Mouse (Mus musculus) hindbrain, embryonic 10.5 days (tissue): ENCODE data around the gene Otulinl. TPM values are rescaled to one million over a fixed set of nuclear protein-coding genes. Genes with fewer than 3 reads are reported as not detected.

Experiments
- DNase-seq: peaks from one replicate; pipeline ENCODE4 v3.0.0-alpha.2; 2017; ENCODE audit warnings: low spot score
- H3K27ac ChIP-seq: fragments of 300-500 bp; sonication (generic); 2 replicates; pipeline ENCODE4 v1.5.1; 2016; ENCODE audit warnings: mild to moderate bottlenecking, moderate library complexity
- H3K27me3 ChIP-seq: fragments of 300-500 bp; sonication (generic); 2 replicates; pipeline ENCODE4 v1.6.1; 2016; ENCODE audit warnings: mild to moderate bottlenecking; ENCODE audit not compliant: poor library complexity, insufficient read depth, severe bottlenecking
- H3K36me3 ChIP-seq: fragments of 300-500 bp; sonication (generic); 2 replicates; pipeline ENCODE4 v1.6.1; 2016; ENCODE audit warnings: mild to moderate bottlenecking, moderate library complexity
- H3K4me1 ChIP-seq: fragments of 300-500 bp; sonication (generic); replicated peaks from 2 replicates; pipeline ENCODE4 v1.6.1; 2016; ENCODE audit warnings: mild to moderate bottlenecking
- H3K4me3 ChIP-seq: fragments of 300-500 bp; sonication (generic); 2 replicates; pipeline ENCODE4 v1.5.1; 2016; ENCODE audit warnings: mild to moderate bottlenecking, moderate library complexity
- H3K9me3 ChIP-seq: fragments of 300-500 bp; sonication (generic); 2 replicates; pipeline ENCODE4 v1.6.1; 2016; ENCODE audit warnings: mild to moderate bottlenecking, moderate library complexity
- WGBS: fragments of 180-500 bp; shearing (Covaris S2); methylation state at CpG from one replicate; pipeline ENCODE4 v1.1.7; 2016; 5-methylcytosine and 5-hydroxymethylcytosine counted together
- polyA plus RNA-seq: library from polyadenylated mRNA; unstranded; fragments of >200 nt; fragmentation: Nextera tagmentation; extraction: Ambion mirVana; gene quantifications from 2 replicates; pipeline ENCODE4 v1.2.1, GENCODE M21; 2016

Gene Otulinl
- polyA plus RNA-seq, 1 experiment from 2014 or later, result 8.2 TPM

GRCm38 (mm10) chr15:27633941-27634900, 47.2 kb downstream of the Otulinl start:
- no peaks in the 10 kb centered on the region for H3K27me3 ChIP-seq
- no peak overlapping the region for H3K4me3 ChIP-seq
- no peaks in the 10 kb centered on the region for H3K9me3 ChIP-seq
- H3K36me3 ChIP-seq, result no peaks in the 10 kb centered on the region
- H3K4me1 ChIP-seq, result peaks cover 18% of the 10 kb centered on the region
- H3K27ac ChIP-seq, result no peak overlapping the region
- WGBS, result 87% methylated on average over 8 of the region's 8 CpGs
- DNase-seq, result no peak

- WGBS, result 6% methylated on average over 56 of the region's 56 CpGs
Measured at GRCm38 (mm10) chr15:27630601-27631383, 50.6 kb downstream of the Otulinl start, which contains the start of gene Otulin. TSS of gene Otulin (minus strand) at chr15:27630693.

GRCm38 (mm10) chr15:27629800-27630600, 51.4 kb downstream of the Otulinl start:
- peak overlapping the region; percentile 91 for H3K27ac ChIP-seq
- H3K36me3 ChIP-seq, result peaks cover 21% of the 10 kb centered on the region
- peak; percentile 32 for DNase-seq
- H3K4me1 ChIP-seq, result peaks cover 24% of the 10 kb centered on the region
- 3% methylated on average over 53 of the region's 53 CpGs for WGBS
- no peaks in the 10 kb centered on the region for H3K9me3 ChIP-seq
- peak overlapping the region; percentile 82 for H3K4me3 ChIP-seq
- H3K27me3 ChIP-seq, result no peaks in the 10 kb centered on the region

More at GRCm38 (mm10) chr15:27630601-27631383, 50.6 kb downstream of the Otulinl start, which contains the start of gene Otulin:
- peaks cover 24% of the 10 kb centered on the region for H3K4me1 ChIP-seq
- H3K9me3 ChIP-seq, result no peaks in the 10 kb centered on the region
- peak; percentile 98 for DNase-seq
- H3K4me3 ChIP-seq, result peak within 1 kb of the TSS; percentile 82
- H3K27me3 ChIP-seq, result no peaks in the 10 kb centered on the region
- peaks cover 15% of the 10 kb centered on the region for H3K36me3 ChIP-seq
- H3K27ac ChIP-seq, result peak within 1 kb of the TSS; percentile 91

GRCm38 (mm10) chr15:27629046-27629445, 52.3 kb downstream of the Otulinl start:
- H3K36me3 ChIP-seq, result peaks cover 21% of the 10 kb centered on the region
- WGBS, result 81% methylated on average over 4 of the region's 4 CpGs
- DNase-seq, result no peak
- peak overlapping the region; percentile 82 for H3K4me3 ChIP-seq
- H3K27ac ChIP-seq, result no peak overlapping the region
- H3K9me3 ChIP-seq, result no peaks in the 10 kb centered on the region
- H3K4me1 ChIP-seq, result peaks cover 24% of the 10 kb centered on the region
- H3K27me3 ChIP-seq, result no peaks in the 10 kb centered on the region

GRCm38 (mm10) chr15:27627794-27628193, 53.6 kb downstream of the Otulinl start:
- no peak for DNase-seq

GRCm38 (mm10) chr15:27626314-27626713, 55.1 kb downstream of the Otulinl start:
- Histone ChIP-seq H3K27ac (no peak overlapping the region), H3K36me3 (peaks cover 37% of the 10 kb centered on the region), H3K9me3 (no peaks in the 10 kb centered on the region), H3K27me3 (no peaks in the 10 kb centered on the region), H3K4me3 (no peak overlapping the region), H3K4me1 (peaks cover 24% of the 10 kb centered on the region)
- 95% methylated on average over 1 of the region's 1 CpGs for WGBS
- DNase-seq, result no peak

More at GRCm38 (mm10) chr15:27627794-27628193, 53.6 kb downstream of the Otulinl start:
- Histone ChIP-seq H3K4me3 (no peak overlapping the region), H3K27ac (no peak overlapping the region), H3K9me3 (no peaks in the 10 kb centered on the region), H3K4me1 (peaks cover 24% of the 10 kb centered on the region), H3K36me3 (peaks cover 26% of the 10 kb centered on the region), H3K27me3 (no peaks in the 10 kb centered on the region)
- WGBS, result 93% methylated on average over 9 of the region's 9 CpGs

GRCm38 (mm10) chr15:27625890-27626255, 55.5 kb downstream of the Otulinl start:
- peaks cover 20% of the 10 kb centered on the region for H3K4me1 ChIP-seq
- H3K27me3 ChIP-seq, result no peaks in the 10 kb centered on the region
- 90% methylated on average over 10 of the region's 10 CpGs for WGBS
- H3K27ac ChIP-seq, result no peak overlapping the region
- peaks cover 42% of the 10 kb centered on the region for H3K36me3 ChIP-seq
- DNase-seq, result no peak
- no peaks in the 10 kb centered on the region for H3K9me3 ChIP-seq
- no peak overlapping the region for H3K4me3 ChIP-seq

GRCm38 (mm10) chr15:27625014-27625889, 56.1 kb downstream of the Otulinl start:
- H3K4me1 ChIP-seq, result peaks cover 15% of the 10 kb centered on the region
- H3K27me3 ChIP-seq, result no peaks in the 10 kb centered on the region
- H3K4me3 ChIP-seq, result no peak overlapping the region
- 92% methylated on average over 13 of the region's 13 CpGs for WGBS
- no peak for DNase-seq
- H3K9me3 ChIP-seq, result no peaks in the 10 kb centered on the region
- H3K27ac ChIP-seq, result no peak overlapping the region
- peaks cover 43% of the 10 kb centered on the region for H3K36me3 ChIP-seq

- H3K9me3 ChIP-seq, result no peaks in the 10 kb centered on the region
- H3K27me3 ChIP-seq, result no peaks in the 10 kb centered on the region
- H3K27ac ChIP-seq, result no peak overlapping the region
- no peaks in the 10 kb centered on the region for H3K4me1 ChIP-seq
- WGBS, result 90% methylated on average over 6 of the region's 6 CpGs
- no peak for DNase-seq
- peaks cover 57% of the 10 kb centered on the region for H3K36me3 ChIP-seq
- H3K4me3 ChIP-seq, result no peak overlapping the region
Measured at GRCm38 (mm10) chr15:27623286-27623685, 58.1 kb downstream of the Otulinl start.

- Histone ChIP-seq H3K36me3 (peaks cover 64% of the 10 kb centered on the region), H3K27me3 (no peaks in the 10 kb centered on the region)
- no peak for DNase-seq
Measured at GRCm38 (mm10) chr15:27620475-27621185, 60.7 kb downstream of the Otulinl start.

GRCm38 (mm10) chr15:27619683-27620082, 61.7 kb downstream of the Otulinl start:
- Histone ChIP-seq H3K4me3 (no peak overlapping the region), H3K27ac (no peak overlapping the region), H3K36me3 (peaks cover 67% of the 10 kb centered on the region), H3K9me3 (no peaks in the 10 kb centered on the region), H3K4me1 (no peaks in the 10 kb centered on the region), H3K27me3 (no peaks in the 10 kb centered on the region)
- 89% methylated on average over 3 of the region's 3 CpGs for WGBS
- no peak for DNase-seq

More at GRCm38 (mm10) chr15:27620475-27621185, 60.7 kb downstream of the Otulinl start:
- Histone ChIP-seq H3K4me1 (no peaks in the 10 kb centered on the region), H3K4me3 (no peak overlapping the region), H3K9me3 (no peaks in the 10 kb centered on the region), H3K27ac (no peak overlapping the region)
- 87% methylated on average over 6 of the region's 6 CpGs for WGBS
